Mouse (Mus musculus): ENCODE results near the gene Cplx2. TPM values are rescaled to one million over a fixed set of nuclear protein-coding genes. Genes with fewer than 3 reads are reported as not detected.

The Cplx2 gene
- 496 and 516 TPM in 2 replicates for polyA plus RNA-seq (2012; rRNA removed)

DNA sequence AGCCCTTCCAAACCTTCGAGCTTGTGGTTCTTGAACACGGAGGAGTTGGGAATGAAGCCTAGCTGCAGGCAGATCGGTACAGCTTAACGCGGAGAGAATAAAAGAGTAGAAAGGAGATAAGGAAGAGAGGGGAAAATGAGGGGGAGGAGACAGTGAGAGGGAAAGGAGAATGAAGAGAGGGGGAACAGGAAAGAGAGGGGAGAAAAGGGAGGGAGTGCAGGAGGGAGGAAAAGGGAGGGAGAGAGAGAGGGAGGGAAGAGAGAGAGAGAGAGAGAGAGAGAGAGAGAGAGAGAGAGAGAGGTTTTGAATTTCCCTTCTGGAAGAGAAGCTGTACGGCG lies at the start of gene Cplx2:
TSS of gene Cplx2 (plus strand) at position 301 of the 338 bp plus-strand sequence.
- TF ChIP-seq CTCF (IDR thresholded peaks at IDR 0.05; ENCODE audit: extremely low read depth, insufficient read depth, low read length): no peak
- no peak for TF ChIP-seq POLR2A (IDR thresholded peaks at IDR 0.05; ENCODE audit: extremely low read depth, insufficient read depth, low read length)
- H3K4me3 ChIP-seq (ENCODE audit: insufficient read depth, low read length): peak within 1 kb of the TSS; percentile 81
- H3K27ac ChIP-seq (ENCODE audit: insufficient read depth, low read length): peak within 1 kb of the TSS; percentile 91
- H3K4me1 ChIP-seq (ENCODE audit: control insufficient read depth, insufficient read depth, low read length): peaks cover 10% of the 10 kb centered on the region

DNA sequence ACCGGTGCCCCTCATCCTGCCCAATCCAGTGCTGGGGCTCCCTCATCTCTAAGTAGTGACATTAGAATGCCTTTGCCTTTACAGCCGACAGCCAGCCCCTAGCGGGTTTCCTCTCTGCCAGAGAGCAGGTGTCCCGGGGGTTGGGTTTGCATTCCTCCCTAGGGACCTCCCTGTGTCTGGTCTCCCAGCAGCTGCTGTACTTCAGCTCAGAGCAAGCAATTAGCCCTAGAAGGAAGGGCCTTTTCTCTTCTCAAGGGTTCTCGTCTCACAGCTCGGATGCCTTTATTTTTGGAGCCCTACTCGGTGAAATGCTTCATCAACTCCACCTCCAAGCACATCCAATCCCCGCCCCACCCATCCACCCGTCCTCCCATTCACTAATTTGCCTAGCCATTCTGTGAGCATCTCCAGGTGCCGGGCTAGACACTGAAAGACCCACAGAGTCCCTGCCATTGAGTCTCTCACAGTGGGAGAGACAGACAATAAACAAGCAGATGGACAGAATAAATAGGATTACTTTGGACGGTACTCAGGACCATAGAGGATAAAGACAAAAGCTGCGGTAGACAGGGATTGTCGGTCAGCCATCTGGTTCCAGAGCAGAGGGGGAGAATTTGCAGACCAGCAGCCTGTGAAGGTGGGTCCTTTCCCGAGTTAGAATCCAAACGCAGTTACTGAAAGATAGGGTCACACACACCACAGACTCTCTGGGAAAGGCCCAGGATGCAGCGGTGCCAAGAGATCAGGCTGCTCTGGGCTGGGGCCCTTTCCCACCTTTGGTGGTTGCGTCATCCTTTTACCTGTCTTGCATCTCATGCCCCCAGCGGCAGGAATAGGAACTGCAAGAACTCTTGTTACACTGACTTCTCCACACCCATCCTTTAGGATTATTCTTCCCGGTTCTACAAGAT lies 48.5 kb upstream of the Cplx2 start:
- Histone ChIP-seq H3K4me1 (ENCODE audit: control insufficient read depth, insufficient read depth, low read length) (peaks cover 17% of the 10 kb centered on the region; the same call in 1 of the 2 replicates), H3K27ac (ENCODE audit: insufficient read depth, low read length) (no peak overlapping the region), H3K4me3 (ENCODE audit: insufficient read depth, low read length) (no peak overlapping the region)
- TF ChIP-seq POLR2A (IDR thresholded peaks at IDR 0.05; ENCODE audit: extremely low read depth, insufficient read depth, low read length) (no peak), CTCF (IDR thresholded peaks at IDR 0.05; ENCODE audit: extremely low read depth, insufficient read depth, low read length) (peak; percentile 61)

DNA sequence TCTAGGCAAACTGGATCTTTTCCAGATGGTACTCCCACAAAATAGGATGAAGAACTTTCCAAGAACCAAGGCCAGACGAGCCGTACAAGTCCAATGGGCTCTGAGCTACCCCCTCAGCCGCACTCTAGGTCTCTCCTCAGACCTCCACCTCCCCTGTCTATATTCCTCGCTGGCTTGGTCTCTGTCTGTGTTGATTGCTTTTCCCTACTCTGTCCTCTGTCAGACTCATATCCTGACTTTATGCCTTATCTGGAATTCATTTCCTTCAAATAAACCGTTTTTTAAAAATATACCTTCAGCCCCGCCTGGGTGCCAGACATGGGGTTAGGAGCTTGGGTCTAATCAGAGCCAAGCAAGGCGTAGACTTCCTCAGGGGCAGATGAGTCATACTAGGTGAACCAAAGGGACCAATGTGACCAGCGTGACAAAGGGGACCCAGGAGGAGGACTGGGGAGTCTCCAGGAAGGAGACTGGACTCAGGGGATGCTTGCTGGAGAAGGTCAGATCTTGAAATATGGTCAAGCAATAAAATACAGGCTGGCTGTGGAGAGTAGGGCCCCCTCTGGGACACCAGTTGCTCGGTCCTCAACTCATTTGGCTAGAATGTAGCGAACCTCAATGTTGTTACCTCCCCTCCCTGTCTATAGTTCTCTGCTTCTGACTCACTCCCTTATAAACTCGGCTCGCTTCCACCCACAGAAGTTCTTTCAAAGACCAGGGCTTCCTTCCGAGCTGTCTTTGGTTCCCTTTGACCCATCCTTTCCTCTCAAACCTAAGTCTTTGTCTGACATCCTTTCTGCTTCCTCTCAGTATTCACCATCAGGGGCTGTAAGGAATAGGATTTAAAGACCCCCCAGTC lies 47.6 kb upstream of the Cplx2 start:
- peaks cover 17% of the 10 kb centered on the region; the same call in 1 of the 2 replicates for H3K4me1 ChIP-seq (ENCODE audit: control insufficient read depth, insufficient read depth, low read length)

DNA sequence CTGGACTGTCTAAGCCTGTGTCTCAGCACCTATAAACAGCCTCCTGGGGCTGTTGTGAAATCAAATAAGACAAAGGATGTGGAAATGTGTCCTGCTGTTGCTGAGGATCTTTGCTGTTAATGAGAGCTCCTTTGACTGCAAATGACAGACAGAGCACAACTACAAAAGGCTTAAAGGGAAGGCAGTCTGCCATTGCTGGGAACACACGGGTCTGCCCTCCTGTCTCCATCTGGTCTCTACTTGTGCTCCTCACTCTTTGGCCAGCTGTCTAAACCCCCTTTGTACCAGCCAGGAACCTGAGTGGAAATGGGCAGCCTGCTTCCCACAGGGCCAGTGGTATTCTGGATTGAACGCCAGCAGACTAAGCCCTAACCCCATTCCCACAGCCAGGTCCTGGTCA lies 47.0 kb upstream of the Cplx2 start:
- peaks cover 17% of the 10 kb centered on the region; the same call in 1 of the 2 replicates for H3K4me1 ChIP-seq (ENCODE audit: control insufficient read depth, insufficient read depth, low read length)
- 0 out of 2 replicates have a peak overlapping the region, but pooled peaks have one; percentile 1 for H3K27ac ChIP-seq (ENCODE audit: insufficient read depth, low read length)
- no peak overlapping the region for H3K4me3 ChIP-seq (ENCODE audit: insufficient read depth, low read length)
- TF ChIP-seq CTCF (IDR thresholded peaks at IDR 0.05; ENCODE audit: extremely low read depth, insufficient read depth, low read length): no peak
- no peak for TF ChIP-seq POLR2A (IDR thresholded peaks at IDR 0.05; ENCODE audit: extremely low read depth, insufficient read depth, low read length)

More for the DNA sequence above, 47.6 kb upstream of the Cplx2 start:
- TF ChIP-seq CTCF (IDR thresholded peaks at IDR 0.05; ENCODE audit: extremely low read depth, insufficient read depth, low read length) (no peak), POLR2A (IDR thresholded peaks at IDR 0.05; ENCODE audit: extremely low read depth, insufficient read depth, low read length) (no peak)
- no peak overlapping the region for H3K27ac ChIP-seq (ENCODE audit: insufficient read depth, low read length)
- H3K4me3 ChIP-seq (ENCODE audit: insufficient read depth, low read length): no peak overlapping the region

DNA sequence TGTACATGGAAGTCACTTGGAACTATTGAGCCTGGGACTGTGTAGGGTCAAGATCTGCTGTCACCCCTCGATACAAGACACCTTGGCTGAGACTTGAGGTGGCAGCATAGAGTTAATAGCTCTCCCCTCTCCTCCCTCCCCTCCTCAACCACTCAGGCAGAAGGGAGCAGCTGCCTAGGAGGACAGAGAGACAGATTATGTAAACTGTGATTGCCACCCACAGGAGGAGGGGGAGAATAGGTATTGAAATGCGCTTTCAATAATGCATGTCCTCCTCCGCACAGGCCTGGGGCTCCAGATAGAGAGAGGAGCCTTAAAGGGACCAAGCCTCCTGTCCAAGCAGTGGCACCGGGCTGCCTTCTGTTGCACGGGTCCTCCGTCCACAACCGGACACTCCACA lies 45.3 kb upstream of the Cplx2 start:
- Histone ChIP-seq H3K4me1 (ENCODE audit: control insufficient read depth, insufficient read depth, low read length) (peaks cover 17% of the 10 kb centered on the region; the same call in 1 of the 2 replicates), H3K27ac (ENCODE audit: insufficient read depth, low read length) (peak overlapping the region; percentile 9; the same call in 1 of the 2 replicates), H3K4me3 (ENCODE audit: insufficient read depth, low read length) (no peak overlapping the region)
- TF ChIP-seq POLR2A (IDR thresholded peaks at IDR 0.05; ENCODE audit: extremely low read depth, insufficient read depth, low read length): no peak
- TF ChIP-seq CTCF (IDR thresholded peaks at IDR 0.05; ENCODE audit: extremely low read depth, insufficient read depth, low read length): no peak

DNA sequence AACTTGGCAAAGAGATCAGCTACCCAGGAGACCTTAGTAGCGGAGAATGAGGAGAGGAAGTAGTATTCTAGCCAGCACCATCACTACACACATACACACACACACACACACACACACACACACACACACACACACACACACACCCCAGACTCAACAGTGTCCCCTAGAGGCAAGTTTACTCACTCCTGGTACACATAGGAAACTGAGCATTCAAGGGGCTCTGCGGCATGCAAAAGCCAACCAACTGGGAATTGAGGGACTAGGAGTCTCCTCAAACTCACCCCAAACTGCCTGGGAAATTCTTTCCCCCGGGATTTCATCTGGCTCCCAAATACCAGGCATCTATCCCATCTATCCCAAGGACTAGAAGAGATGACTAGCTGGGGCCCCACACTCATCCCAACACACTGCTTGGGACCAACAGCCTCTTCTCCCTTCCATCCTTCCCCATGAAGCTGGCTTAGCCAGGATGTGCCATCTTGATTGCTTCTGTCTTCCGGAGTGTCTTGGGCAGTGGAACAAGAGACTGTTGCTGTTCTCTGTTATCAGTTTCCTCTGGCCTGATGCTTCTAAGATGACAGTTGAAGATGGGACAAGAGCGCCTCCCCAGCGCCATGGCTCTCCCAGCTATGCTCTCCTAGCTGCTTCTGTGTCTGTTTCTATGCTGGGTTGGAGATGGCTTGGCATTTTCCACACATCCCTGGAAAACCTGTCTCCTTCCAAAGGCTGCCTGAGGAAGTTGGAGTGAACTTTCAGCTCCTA lies 44.3 kb upstream of the Cplx2 start:
- Histone ChIP-seq H3K4me3 (ENCODE audit: insufficient read depth, low read length) (no peak overlapping the region), H3K4me1 (ENCODE audit: control insufficient read depth, insufficient read depth, low read length) (peaks cover 24% of the 10 kb centered on the region), H3K27ac (ENCODE audit: insufficient read depth, low read length) (no peak overlapping the region)
- TF ChIP-seq POLR2A (IDR thresholded peaks at IDR 0.05; ENCODE audit: extremely low read depth, insufficient read depth, low read length) (no peak), CTCF (IDR thresholded peaks at IDR 0.05; ENCODE audit: extremely low read depth, insufficient read depth, low read length) (no peak)

DNA sequence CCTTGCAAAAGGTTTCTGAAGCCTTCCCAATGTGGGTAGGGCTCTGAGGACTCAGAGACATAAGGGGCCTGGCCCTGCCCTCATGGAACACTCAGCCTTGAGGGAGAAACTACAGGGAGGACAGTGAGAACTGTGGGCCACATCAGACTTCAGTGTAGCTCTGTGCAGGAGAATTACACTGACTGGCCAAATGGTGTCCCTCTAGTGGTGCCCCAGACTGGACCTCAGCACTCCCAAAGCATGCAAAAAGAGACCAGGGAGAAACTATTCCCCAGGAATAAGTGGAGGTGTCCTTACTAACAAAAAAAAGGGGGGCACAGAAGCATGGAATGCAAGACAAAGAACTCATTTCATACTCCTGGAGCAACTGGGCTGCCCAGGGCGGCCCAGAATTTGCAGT lies 43.1 kb upstream of the Cplx2 start:
- Histone ChIP-seq H3K4me3 (ENCODE audit: insufficient read depth, low read length) (no peak overlapping the region), H3K27ac (ENCODE audit: insufficient read depth, low read length) (no peak overlapping the region), H3K4me1 (ENCODE audit: control insufficient read depth, insufficient read depth, low read length) (peaks cover 27% of the 10 kb centered on the region)
- TF ChIP-seq POLR2A (IDR thresholded peaks at IDR 0.05; ENCODE audit: extremely low read depth, insufficient read depth, low read length): no peak
- TF ChIP-seq CTCF (IDR thresholded peaks at IDR 0.05; ENCODE audit: extremely low read depth, insufficient read depth, low read length): no peak

DNA sequence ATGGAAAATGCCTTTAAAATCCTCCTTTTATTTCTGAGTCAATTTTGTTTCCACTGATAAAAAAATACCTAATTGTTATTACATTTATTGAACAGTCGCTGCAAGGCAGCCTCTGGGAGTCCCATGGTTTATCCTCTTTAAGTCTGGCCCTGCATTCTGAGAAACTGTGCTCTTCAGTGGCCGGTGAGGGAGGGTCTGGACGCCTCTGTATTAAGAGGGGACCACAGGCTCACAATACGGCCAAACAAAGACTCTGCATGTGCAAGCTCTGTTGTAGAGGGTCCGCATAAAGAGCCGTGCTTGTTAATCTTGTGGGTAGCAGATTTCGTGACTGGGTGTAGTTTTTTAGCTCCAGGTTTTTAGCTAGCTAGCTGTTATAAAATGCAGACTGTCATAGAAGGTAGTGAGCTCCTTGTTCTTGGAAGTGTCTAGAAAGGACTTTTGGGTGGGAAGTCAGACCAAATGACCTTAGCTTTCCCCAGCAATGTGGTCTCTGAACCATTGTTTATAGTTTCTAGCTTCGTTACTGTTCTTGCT lies 42.1 kb upstream of the Cplx2 start:
- H3K4me3 ChIP-seq (ENCODE audit: insufficient read depth, low read length): no peak overlapping the region
- TF ChIP-seq POLR2A (IDR thresholded peaks at IDR 0.05; ENCODE audit: extremely low read depth, insufficient read depth, low read length) (no peak), CTCF (IDR thresholded peaks at IDR 0.05; ENCODE audit: extremely low read depth, insufficient read depth, low read length) (no peak)
- H3K4me1 ChIP-seq (ENCODE audit: control insufficient read depth, insufficient read depth, low read length): peaks cover 22% of the 10 kb centered on the region
- H3K27ac ChIP-seq (ENCODE audit: insufficient read depth, low read length): no peak overlapping the region

Data from cortical plate, adult 2 months (tissue).